Mouse (Mus musculus) kidney, adult 2 months (tissue): Measurements from ENCODE around the gene Slc39a11.

Experiments used
- CTCF ChIP-seq: fragments of 200-500 bp; conservative IDR thresholded peaks from 2 replicates; pipeline ENCODE4 v1.5.1; 2011; ENCODE audit warnings: low read depth, mild to moderate bottlenecking, control low read depth, low read length, moderate library complexity, mixed read lengths; ENCODE audit not compliant: insufficient read depth, insufficient read length
- POLR2A ChIP-seq: fragments of 200-500 bp; IDR thresholded peaks from one replicate; pipeline ENCODE4 v1.6.1; 2011; ENCODE audit warnings: low read depth, low read length, control low read depth

DNA sequence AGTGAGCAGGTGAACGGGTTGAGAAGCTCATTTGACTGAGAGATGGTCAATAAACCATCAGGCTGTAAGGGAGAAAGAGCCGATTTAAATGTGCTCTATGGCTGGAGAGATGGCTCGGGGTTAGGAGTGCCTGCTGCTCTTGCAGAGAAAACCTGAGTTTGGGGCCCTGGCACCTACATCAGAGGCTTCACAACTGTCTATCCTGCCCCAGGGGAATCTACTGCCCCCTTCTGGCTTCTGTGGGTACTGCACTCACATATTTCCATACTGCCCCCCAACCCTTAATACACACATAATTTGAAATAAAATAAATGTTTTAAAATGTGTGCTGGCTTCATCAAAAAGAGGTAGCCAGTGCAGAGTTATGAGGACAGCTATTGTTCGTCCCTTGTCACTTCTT, 237.3 kb downstream of the Slc39a11 start:
- TF ChIP-seq CTCF (0 out of 2 replicates have a peak, but pooled peaks have one; percentile 27), POLR2A (no peak)
